Mouse (Mus musculus) B cell, adult (primary cell): ENCODE measurements around the gene Ctsl. TPM values are rescaled to one million over a fixed set of nuclear protein-coding genes. Genes with fewer than 3 reads are reported as not detected.

Experiments used
- total RNA-seq: library from RNA; stranded (reverse); gene quantifications from 4 replicates; pipeline ENCODE4 v1.2.4, GENCODE M21; 2023; ENCODE audit not compliant: inconsistent age

Ctsl gene
- total RNA-seq, result 12.5 to 21.5 TPM (median 15.5 TPM) in 4 replicates

GRCm38 (mm10) chr13:64370173-64370940 lies at the start of gene Ctsl:
TSS of gene Ctsl (minus strand) at chr13:64370890.

GRCm38 (mm10) chr13:64312024-64312915 lies 58.4 kb downstream of the Ctsl start, which contains the start of gene Aaed1:
TSS of gene Aaed1 (minus strand) at chr13:64312710.

Other genes starting within 250 kb of the Ctsl start
- gene Slc35d2, start 241.5 kb downstream of the Ctsl start, total RNA-seq, result 14.6 to 21.4 TPM (median 17.4 TPM) in 4 replicates
- 17.7 to 25.0 TPM (median 19.2 TPM) in 4 replicates for gene Zfp367, start 217.7 kb downstream of the Ctsl start, total RNA-seq
- 8.2 to 11.8 TPM (median 9.3 TPM) in 4 replicates for gene Habp4, start 209.1 kb downstream of the Ctsl start, total RNA-seq
- gene Cdc14b, start 95.6 kb downstream of the Ctsl start, total RNA-seq, result 4.2 to 6.1 TPM (median 5.1 TPM) in 4 replicates
- 26.7 to 42.5 TPM (median 40.1 TPM) in 4 replicates for gene Aaed1, start 58.2 kb downstream of the Ctsl start, total RNA-seq
- gene Cdk20, start 61.4 kb upstream of the Ctsl start, total RNA-seq, result 2.5 to 5.1 TPM (median 3.1 TPM) in 4 replicates
- gene Fam240b, start 126.9 kb upstream of the Ctsl start, total RNA-seq, result not detected in 4 replicates